Mouse (Mus musculus) heart, adult 9 months (tissue): ENCODE results near the gene Olfm2.

ENCODE experiments used
- DNase-seq, 2 experiments: peaks; one replicate each; pipeline ENCODE4 v3.0.0; 2022; ENCODE audit warnings: low spot score in 2 of 2

The Olfm2 gene

DNA sequence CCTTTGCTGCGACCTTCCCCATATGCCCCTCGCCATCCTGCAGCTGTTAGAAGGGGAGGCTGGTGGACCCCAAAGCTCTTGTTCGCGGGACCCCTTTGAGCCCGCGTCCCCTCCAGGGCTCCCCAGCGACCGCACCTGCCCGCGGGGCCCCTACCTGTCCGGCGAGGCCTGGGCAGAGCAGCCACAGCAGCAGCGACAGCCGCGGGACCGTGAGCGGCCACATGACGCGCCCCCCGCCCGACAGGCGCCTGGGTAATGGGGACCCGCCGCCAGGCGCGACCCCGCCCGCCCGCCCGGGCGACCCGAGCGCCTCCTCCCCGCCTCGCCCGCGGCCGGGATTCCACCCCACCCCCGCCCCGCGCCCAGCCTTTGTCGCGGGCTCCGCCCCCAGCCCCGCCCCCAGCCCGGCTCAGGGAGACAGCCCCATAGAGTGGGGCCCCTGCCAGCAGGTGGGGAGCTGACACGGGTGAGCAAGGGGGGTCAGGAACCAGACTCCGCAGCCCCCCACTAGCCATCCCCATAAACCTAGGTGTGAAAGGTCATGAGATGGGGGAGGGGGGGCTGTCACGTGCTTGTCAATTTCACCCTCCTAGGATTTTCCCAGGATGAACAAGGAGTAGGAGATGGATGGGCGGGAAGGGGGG is at the start of gene Olfm2:
Gene Olfm2 (minus strand): TSS at position 333 of the 644 bp plus-strand sequence.
- no peak for DNase-seq

DNA sequence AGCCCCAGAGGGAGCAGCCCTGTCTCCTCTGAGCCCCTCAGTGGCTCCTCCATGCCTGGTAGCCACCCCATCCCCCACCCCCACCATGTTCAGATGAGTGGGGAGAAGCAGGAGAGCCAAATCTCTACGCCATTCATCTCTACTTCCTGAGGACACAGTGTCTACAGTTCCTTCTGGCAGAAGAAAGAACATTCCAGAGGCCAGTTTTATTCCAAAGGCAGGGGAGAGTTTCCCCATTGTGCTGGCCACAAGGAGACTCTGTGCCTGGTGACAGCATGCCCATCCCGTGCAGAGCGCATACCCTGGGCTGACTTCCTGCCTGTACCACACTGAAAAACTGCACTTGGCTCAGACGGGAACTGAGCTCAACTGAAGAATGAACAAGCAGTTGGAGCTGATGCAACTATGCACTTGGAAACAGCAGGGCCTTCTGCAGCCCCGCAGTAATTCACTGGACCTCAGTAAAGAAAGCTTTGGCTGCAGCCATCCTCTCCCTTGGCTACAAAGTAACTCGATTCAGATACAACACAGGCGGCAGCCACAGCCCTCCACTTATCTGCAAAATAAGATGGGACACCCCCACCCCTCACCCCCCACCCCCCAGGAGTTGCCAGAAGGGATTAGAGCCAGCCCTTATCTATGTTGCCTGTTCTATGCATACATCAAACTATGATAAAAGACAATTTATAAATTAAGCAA is 48.1 kb upstream of the Olfm2 start:
- peak; percentile 73 to 82 for DNase-seq

DNA sequence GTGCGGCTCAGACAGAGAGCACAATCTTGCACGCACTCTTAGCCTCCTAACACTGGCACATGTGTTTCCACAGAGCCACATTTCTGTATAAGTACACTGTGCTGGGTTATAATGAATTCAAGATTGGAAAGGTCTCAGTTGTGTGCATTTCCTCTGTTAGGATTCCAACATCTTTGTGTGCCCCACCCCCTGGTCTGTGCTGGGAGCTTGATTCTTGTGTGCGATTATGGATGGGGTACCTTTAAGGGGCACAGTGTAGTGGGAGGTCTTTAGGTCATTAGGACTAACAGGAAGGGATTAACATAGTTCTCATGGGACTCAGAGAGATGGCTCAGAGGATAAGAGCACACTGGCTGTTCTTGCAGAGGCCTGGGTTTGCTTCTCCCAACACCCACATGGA is 44.2 kb upstream of the Olfm2 start:
- DNase-seq = no peak

DNA sequence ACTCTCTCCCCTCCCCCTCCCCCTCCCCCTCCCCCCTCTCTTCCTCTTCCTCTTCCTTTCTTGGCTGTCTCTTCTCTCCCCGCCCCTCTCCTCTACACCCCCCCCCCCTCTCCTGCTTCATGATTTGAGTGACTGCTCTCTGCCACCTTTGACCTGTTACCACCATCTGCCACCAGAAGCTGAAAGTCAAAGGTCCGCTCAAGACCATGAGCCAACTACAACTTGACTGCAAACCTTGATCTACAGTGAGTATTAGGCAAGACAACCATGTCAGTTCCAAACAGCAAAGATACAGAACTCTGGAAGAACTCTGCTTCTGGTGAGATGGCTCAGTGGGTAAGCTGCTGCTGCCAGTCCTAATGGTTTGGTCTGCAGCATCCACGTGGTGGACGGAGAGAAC is 43.5 kb upstream of the Olfm2 start:
- no peak for DNase-seq

DNA sequence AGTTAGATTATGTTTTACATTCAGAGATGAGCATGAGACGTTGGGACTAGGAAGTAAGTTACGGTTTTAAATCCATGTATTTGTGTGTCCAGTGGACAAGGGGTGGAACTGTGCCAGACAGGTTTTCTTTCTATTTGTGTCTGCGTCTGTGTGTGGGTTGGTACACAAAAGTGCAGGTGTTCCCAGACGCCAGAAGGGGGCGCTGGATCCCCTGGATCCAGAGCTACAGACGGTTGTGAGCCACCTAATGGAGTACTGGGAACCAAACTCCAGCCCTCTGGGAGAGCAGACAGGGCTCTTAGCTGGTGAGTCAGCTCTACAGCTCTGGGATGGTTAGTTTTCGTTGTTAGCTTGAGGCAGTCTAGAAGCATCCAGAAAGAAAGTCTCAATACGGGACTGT is 41.8 kb upstream of the Olfm2 start:
- DNase-seq = no peak

DNA sequence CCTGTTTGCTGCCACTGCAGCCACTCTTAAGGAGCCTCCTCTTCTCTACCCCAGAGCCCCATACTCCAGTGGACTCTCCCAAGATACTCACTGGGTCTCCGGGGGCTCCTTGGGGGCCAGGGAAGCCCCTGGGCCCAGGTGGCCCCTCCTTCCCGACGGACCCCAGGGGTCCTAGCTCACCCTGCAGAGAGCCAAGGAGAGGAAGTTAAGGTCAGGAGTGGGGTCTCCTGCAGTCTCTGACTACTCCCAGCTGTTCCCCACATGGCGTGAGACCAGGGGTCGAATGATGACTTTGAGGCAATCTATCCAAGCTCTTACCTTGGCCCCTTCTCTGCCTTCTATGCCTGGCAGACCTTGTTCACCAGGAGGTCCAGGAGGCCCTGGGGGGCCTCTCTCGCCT is 38.9 kb upstream of the Olfm2 start:
- no peak for DNase-seq

DNA sequence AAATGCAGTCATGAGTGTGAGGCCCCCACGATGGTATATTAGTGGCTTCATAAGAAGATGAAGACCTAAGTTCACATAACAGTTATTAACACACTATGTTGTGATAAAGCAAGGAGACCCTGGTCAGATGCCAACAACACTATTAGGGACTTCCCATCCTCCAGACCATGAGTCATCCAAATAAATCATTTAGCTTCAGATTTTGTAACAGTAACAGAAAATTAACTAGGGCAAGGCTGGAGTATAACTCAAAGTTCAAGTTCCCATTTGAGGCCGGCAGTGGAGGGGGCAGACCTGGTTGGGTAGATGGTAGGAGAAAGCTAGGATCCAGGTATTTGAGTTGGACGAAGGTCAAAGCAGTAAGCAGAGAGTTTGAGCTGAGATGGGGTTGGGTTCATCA is 35.1 kb upstream of the Olfm2 start:
- no peak for DNase-seq

DNA sequence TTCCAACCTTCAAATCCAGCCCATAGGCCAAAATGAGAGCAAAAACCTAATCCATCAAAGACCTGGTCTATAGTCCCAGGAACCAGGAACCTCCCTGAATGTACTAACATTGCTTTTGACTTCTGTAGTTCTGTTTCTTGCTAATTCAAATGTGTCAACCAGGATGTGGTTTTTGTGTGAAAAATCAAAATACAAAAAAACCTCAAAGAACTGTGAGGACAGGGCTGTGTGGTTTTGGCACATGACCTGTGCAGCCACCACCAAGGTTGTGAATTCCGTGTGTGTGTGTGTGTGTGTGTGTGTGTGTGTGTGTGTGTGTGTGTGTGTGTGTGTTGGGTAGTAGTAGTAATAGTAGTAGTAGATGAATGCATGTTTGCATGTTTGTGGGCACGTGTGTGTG is 19.1 kb upstream of the Olfm2 start:
- DNase-seq = no peak

DNA sequence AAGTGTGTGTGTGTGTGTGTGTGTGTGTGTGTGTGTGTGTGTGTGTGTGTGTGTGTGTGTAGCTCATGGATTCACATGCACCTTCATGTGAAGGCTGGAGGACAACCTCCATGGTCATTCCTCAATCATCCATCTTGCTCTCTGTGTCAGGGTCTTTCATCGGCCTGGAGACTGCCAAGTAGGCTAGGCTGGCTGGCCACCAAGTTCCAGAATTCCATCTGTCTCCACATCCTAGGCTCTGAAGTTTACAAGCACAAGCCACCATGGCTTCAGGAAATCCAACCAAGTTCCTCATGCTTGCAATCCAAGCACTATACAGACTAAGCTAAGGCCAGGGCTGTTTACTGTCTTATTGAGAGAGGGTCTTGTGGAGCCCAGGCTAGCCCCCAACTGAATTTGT is 16.9 kb upstream of the Olfm2 start:
- peak; percentile 31 to 45 for DNase-seq

DNA sequence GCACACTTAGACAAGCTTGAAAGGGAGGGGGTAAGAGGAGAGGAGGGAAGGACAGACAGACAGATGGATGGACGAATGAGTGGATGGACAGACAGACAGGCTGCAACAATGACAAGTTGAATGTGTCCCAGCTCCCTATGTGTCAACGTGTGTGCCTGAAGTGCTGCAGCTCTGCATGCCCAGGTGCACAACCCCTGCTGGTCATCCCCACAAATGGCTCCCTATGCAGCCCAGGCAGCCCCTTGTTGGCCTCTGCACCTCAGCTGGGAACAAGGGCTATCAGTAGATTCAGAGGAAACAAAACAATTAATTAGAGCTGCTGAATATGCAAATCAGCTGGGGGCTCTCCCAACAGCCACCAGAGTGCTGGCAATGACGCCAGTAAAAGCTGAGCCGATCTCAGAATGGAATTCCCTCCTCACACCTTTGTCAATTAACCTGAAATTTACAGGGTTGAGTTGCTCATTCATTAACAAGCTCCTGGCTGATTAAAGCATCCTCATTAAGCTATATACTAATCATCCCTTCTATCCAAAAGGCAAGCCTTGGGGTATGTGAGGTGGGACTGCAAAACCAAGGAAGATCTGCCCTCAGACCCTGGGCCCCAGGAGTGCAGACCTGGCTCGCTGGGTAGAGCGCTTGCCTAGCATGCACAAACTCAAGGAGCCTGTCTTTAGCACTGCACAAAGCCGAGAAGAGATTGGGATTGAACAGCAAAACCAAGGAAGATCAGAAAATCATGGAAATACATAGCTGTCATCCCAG is 16.2 kb upstream of the Olfm2 start:
- no peak for DNase-seq

DNA sequence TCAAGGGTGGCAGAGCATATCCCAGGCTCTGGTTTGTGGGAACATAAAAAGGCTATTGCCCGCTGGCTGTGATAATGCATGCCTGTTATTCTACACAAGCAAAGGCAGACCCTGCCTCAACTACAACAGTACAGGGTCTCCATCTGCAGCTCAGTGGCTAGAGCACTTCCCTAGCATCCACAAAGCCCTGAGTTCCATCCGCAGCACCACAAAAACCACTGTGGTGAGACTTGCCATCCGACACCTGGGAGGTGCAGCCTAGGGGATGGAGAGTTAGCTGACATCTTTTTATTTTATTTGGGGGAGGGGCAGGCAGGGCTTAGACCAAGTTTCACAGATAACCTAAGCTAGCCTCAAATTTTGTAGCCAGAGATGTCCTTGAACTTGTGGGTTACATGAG is 15.2 kb upstream of the Olfm2 start:
- no peak for DNase-seq

DNA sequence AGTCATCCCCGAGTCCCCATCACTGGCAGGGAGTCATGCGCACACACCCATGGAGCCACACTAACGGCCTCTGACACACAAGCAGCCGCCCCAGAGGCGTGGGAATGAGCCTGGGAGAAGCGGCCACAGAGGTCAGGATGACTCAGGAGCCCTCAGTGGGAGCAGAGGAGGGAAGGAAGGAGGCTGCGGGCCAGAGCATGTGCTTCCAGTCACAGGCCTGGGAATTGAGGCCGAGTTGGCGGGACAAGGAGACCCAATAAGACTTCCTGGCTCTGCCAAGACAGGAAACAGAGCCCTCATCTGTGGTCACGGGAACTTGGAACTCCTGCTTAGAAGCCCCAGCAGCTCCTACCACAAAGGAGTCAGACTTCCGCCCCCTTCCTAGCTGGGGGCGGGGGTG is 14.7 kb upstream of the Olfm2 start:
- DNase-seq = peak; percentile 93 to 96

DNA sequence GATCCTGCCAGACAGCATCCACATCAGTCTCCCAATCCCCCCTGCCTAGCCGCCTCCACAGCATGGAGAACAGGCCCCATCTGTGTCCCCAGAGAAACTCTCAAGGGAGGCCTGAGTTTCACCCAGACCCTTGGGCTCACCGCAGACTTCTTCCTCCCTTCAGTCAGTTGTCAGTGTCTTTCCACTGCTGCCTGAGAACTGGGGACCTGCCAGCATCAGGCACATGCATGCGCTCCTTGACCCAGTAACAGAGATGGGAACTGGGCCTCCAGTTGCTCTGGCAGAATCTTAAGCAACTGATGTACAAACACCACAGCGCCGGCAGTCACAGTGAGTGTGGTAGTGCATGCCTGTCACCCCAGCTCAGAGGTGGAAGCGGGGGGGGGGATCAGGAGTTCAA is 12.7 kb upstream of the Olfm2 start:
- DNase-seq = peak in 1 of 2 experiments; percentile 34

DNA sequence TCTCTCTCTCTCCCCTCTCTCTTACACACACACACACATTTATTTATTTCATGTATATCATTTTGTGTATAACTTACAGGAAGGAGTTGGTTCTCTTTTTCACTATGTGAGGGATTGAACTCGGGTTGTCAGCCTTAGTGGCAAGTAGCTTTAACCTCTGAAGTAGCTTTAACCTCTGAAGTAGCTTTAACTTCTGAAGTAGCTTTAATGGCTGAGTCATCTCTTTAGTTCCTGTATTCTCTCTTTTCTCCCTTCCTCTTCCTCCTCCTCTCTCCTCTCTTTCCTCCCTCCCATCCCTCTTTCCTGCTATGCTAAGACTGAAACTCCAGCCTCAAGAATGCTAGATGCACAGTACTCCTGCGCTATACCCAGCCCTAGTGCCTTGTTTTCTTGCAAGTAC is 12.1 kb upstream of the Olfm2 start:
- no peak for DNase-seq

DNA sequence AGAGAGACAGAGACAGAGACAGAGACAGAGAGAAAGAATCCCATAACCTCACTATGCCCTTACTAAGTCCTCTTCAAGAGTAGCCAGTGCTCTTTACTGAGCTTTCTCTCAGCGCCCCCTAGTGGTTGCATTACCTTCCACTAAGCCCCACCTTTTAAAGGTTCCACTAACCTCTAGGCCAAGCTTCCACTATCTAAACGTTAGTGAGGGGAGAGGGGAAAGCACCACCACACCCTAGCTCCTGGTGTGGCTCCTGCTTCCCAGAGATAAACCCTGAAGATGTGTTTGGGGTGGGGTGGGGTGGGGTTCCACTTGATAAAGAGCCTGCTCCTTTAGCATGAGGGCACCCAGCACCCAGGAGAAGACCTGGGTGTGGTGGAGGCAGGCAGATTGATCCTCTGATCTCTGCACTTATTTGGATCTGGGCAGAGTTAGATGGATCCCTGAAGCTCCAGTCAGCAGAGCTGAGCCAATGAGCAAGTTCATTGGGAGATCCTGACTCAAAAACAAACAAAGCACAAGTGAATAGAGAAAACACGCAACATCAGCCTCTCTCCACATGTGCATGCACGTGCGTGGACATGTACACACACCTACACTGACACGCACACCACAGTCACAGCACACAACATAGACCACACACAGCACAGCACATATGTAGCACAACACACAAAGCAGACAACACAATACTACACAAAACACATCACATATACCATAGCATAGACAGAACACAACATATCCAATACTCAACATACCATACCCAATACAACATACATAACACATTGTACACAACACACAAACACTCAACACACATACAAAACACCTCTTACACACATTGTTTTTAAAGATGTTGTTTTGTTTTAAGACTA is 11.2 kb upstream of the Olfm2 start:
- DNase-seq = peak; percentile 31 to 54

DNA sequence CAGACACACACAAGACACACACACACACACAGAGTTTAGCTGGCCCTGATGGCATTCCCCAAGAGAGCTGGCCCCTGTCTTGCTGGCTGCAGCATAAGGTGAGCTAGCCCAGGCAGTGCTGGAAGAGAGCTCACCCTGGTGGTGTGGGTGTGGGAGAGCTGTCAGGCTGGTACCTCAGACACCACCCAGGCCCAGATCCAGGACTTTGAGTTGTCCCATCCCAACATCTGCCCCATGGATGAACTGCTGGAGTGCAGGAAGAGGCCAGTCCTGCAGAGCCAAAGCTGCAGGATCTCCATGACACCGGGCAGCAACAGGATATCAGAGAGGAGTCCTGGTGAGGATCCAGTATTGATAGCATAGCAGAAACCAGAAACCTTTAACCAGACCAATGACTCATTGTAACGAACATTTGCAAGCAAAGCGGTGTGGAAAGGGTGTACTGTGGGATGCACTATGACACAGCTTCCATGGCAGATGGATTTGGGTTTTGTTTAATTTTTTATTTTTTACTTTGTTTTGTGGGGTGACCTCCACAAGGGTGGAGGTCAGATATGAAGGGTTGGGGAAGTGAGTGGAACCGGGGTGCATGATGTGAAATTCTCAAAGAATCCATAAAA is 10.0 kb upstream of the Olfm2 start:
- no peak for DNase-seq

DNA sequence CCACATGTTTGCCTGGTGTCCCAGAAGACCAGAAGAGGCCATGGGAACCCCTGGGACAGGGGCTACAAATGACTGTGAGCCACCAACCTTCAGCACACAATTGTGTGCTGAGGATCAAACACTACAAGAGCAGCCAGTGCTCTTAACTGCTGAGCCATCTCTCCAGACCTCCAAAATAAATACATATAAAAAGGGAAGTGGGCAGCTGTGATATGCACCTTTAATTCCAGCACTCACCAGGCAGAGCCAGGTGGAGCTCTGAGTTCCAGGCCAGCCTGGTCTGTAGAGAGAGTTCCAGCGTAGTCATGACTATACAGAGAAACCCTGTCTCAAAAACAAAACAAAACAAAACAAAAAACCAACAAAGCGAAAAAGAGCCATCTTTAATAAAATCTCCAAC is 8.2 kb upstream of the Olfm2 start:
- no peak for DNase-seq

DNA sequence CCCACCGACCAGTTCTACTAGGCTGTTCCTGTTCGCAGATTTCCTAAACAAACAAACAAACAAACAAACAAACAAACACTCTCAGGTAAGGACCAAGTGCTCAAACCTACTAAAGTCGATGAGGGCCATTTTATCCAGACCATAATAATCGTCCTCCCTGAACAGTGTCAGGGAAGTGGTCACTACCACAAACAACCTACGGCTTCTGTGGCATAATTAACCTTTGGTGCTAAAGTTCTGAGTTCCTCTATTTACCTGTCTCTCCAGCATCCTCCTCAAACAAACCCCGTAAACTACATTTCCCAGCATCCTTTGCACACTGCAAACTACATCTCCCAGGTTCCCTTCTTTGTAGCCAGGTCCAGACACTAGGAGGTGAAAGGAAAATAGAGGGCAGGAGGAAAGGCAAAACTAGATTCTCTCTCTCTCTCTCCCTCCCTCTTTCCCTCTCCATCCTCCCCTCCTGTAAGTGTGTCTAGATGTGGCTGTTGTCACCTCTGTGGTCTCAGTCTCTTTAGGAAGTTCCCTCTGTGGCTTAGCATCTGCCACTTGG is 5.4 kb upstream of the Olfm2 start:
- no peak for DNase-seq

DNA sequence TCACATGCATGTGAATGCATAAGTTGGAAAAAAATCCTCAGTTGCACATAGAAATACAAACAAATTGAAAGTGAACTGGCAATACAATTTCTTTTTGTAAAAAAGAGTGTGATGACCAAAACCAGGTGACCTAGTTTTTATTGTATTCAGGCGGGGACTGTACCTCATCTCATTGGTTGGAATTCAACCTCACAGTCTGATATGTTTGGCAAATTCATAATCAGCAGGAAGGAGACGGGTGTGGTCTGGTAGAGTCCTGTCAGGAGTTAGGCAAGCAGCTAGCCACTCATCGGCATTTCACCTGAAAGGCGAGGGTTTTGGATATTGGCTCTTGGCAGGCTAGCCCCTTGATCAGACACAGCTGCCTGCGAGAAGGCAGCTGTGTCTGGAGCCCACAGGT is 3.1 kb upstream of the Olfm2 start:
- no peak for DNase-seq

DNA sequence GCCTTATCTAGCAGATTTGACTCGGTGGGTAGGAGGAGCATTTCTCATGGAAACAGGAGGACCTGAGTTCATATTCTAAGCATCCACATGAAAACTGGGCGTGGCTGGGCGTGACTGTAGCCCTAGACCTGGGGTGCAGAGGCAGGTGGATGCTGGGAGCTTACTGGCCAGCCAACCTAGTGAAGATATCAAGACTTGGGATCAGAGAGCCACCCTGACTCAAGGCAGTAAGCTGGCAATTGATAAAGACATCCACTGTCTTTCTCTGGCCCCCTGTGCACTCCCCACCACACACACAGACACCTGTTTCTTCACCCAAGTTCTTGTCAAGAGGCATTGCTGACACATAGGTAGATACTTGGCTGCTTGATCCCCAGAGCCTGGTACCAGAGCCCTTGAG is 2.4 kb upstream of the Olfm2 start:
- no peak for DNase-seq

DNA sequence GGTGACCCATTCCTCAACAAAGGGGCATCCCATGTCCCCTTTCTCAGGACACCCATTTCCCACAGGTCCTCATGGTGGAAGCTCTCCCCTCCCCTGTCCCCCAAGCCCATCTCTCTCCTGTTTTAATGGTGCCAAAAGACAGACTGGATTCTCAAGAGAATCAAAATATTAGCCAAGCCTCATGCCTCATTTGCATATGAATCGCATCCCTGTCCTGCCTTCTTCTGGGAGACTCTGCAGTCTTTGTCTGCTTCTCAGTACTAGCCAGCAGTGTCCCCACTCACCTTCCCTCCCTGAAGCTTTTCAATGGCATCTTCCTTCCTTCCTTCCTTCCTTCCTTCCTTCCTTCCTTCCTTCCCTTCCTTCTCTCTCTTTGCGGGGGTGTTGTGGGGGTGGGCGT is 1.5 kb upstream of the Olfm2 start:
- no peak for DNase-seq
